Mouse (Mus musculus): ENCODE data around the gene Cfap97.

The Cfap97 gene

DNA sequence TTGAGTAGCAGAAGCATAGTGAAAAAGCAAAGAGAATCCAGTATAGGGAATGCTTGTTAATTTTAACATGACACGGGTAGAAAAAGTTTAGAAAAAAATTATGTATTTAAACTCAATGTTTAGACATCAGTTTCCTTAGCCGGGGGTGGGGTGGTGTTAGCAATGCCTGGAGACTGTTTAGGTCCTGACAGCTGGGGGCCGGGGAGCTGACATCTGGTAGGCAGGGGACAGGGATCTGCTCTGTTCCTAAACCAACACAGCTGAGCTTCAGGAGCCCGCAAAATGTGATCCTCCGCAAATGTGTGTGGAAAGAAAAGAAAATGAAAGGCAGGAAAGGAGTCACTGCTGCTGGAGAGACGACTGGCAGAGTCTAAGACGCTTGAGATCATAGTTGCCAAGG is 91.4 kb downstream of the Cfap97 start:
- TF ChIP-seq GATA4 (IDR thresholded peaks at IDR 0.05; ENCODE audit: insufficient replicate concordance, low read length): no peak
